In the genomic region with DNA sequence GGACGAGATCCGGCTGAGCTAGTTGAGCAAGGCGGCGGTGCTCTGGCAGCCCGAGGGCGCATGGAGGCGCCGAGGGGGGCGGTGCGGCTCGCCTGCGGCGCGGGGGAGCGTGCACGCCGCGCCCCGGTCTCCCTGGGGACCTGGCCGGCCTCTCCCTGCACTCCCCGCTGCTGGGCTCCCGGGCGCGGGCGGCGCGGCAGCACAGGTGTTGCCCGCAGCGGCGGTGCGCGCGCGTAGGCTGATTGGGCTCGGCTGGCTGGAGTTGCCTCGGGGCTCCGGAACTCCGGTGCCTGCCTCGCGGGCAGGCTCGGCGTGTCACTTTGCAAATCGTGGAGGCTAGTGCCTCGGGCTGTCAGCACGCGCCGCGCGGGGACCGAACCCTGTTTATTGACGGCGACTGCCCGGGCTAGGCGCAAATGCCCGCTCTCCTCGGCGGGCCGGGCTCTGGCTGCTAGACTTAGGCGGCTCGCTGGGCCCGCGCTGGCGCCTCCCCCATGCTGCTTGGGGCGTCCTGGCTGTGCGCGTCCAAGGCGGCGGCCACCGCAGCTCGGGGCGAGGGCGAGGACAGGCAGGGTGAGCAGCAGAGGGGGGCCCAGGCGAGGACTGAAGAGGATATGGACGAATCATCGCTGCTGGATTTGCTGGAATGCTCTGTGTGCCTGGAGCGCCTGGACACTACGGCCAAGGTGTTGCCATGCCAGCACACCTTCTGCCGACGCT, we compare ENCODE assay signal across 8 mouse cellular contexts. TPM values are rescaled to one million over a fixed set of nuclear protein-coding genes. Genes with fewer than 3 reads are reported as not detected.
A peak's percentile ranks its signal among the peaks of the same experiment; 100 is the strongest.
DNase-seq lines count a peak whose midpoint lies in the region; ATAC-seq lines count a peak whose summit lies in the region.

A gene (plus strand): TSS at position 279 of the 720 bp plus-strand sequence.

- peak; percentile 28; the same call in 1 of the 2 replicates for ATAC-seq in heart, embryonic 11.5 days (replicated peaks; ENCODE audit: insufficient number of reproducible peaks, low FRiP score, low TSS enrichment)
- ATAC-seq in liver, embryonic 15.5 days (ENCODE audit: insufficient read depth): no peak
- peak; percentile 49 for ATAC-seq in neural tube, embryonic 15.5 days (ENCODE audit: low FRiP score)

- under 1% methylated on average over 66 of the region's 79 CpGs for WGBS in heart, embryonic 11.5 days (ENCODE audit: insufficient replicate concordance)
- WGBS in liver, embryonic 15.5 days (ENCODE audit: insufficient replicate concordance): under 1% methylated on average over 79 of the region's 79 CpGs
- under 1% methylated on average over 78 of the region's 79 CpGs for WGBS in neural tube, embryonic 15.5 days

- H3K9ac ChIP-seq in heart, embryonic 11.5 days (ENCODE audit: low read depth, low read length): peak within 1 kb of the TSS; percentile 43; the same call in 1 of the 2 replicates
- H3K9ac ChIP-seq in liver, embryonic 15.5 days: no peak within 1 kb of the TSS
- peak within 1 kb of the TSS; percentile 59 for H3K9ac ChIP-seq in neural tube, embryonic 15.5 days (replicated peaks)

- peak within 1 kb of the TSS; percentile 60 for H3K4me3 ChIP-seq in heart, embryonic 11.5 days (ENCODE audit: low read depth, low read length)
- H3K4me3 ChIP-seq in liver, embryonic 15.5 days (replicated peaks): peak within 1 kb of the TSS; percentile 38
- H3K4me3 ChIP-seq in neural tube, embryonic 15.5 days (replicated peaks): peak within 1 kb of the TSS; percentile 54

- peaks cover 3% of the 10 kb centered on the region; the same call in 1 of the 2 replicates for H3K4me1 ChIP-seq in heart, embryonic 11.5 days (ENCODE audit: control insufficient read depth, insufficient read depth, low read length)
- peaks cover 12% of the 10 kb centered on the region; the same call in 1 of the 2 replicates for H3K4me1 ChIP-seq in liver, embryonic 15.5 days (replicated peaks)
- peaks cover 21% of the 10 kb centered on the region for H3K4me1 ChIP-seq in neural tube, embryonic 15.5 days

- no peaks in the 10 kb centered on the region for H3K9me3 ChIP-seq in heart, embryonic 11.5 days (replicated peaks; ENCODE audit: control insufficient read depth, low read length)
- H3K9me3 ChIP-seq in liver, embryonic 15.5 days (replicated peaks): no peaks in the 10 kb centered on the region
- no peaks in the 10 kb centered on the region for H3K9me3 ChIP-seq in neural tube, embryonic 15.5 days (replicated peaks)

- peak within 1 kb of the TSS; percentile 100 for H3K4me2 ChIP-seq in heart, embryonic 11.5 days
- H3K4me2 ChIP-seq in liver, embryonic 15.5 days: peak within 1 kb of the TSS; percentile 63
- peak within 1 kb of the TSS; percentile 92 for H3K4me2 ChIP-seq in neural tube, embryonic 15.5 days

- peaks cover 60% of the 10 kb centered on the region for H3K27me3 ChIP-seq in heart, embryonic 11.5 days (ENCODE audit: control insufficient read depth, insufficient read depth, low read length)
- peaks cover 49% of the 10 kb centered on the region for H3K27me3 ChIP-seq in liver, embryonic 15.5 days
- H3K27me3 ChIP-seq in neural tube, embryonic 15.5 days (replicated peaks): peaks cover 18% of the 10 kb centered on the region

- no peaks in the 10 kb centered on the region for H3K36me3 ChIP-seq in heart, embryonic 11.5 days (ENCODE audit: control insufficient read depth, insufficient read depth, low read length)
- no peaks in the 10 kb centered on the region for H3K36me3 ChIP-seq in liver, embryonic 15.5 days (replicated peaks)
- no peaks in the 10 kb centered on the region for H3K36me3 ChIP-seq in neural tube, embryonic 15.5 days

- no peak within 1 kb of the TSS for H3K27ac ChIP-seq in heart, embryonic 11.5 days (ENCODE audit: low read depth, low read length)
- no peak within 1 kb of the TSS for H3K27ac ChIP-seq in liver, embryonic 15.5 days (replicated peaks)
- H3K27ac ChIP-seq in neural tube, embryonic 15.5 days (replicated peaks): peak within 1 kb of the TSS; percentile 84

- DNase-seq in left cerebral cortex, adult 18-20 months (ENCODE audit: low spot score in 2 of 2): peak; percentile 35 to 50
- no peak for DNase-seq in left cerebral cortex, adult 11 months (ENCODE audit: low spot score)
- peak; percentile 57 for DNase-seq in embryo, embryonic 10 days (ENCODE audit: low spot score)
- DNase-seq in kidney, postnatal 4 days: peak; percentile 50 to 67
- DNase-seq in urinary bladder, postnatal 4 days (ENCODE audit: low spot score in 2 of 2): peak; percentile 21 to 61

RNA-seq across cellular contexts. Expression of the gene that starts here (rescaled TPM):
- total RNA-seq in left cerebral cortex, adult 18-20 months (2021): 10 to 100 TPM; 43.7 to 45.5 TPM
- 0.18 and 0.63 TPM in 2 replicates for polyA plus RNA-seq in heart, embryonic 11.5 days (2014; fragmentation: Nextera tagmentation; extraction: Ambion mirVana)
- polyA plus RNA-seq in liver, embryonic 15.5 days (2015; fragmentation: Nextera tagmentation; extraction: Ambion mirVana): 0.03 and 0.05 TPM in 2 replicates
- polyA plus RNA-seq in neural tube, embryonic 15.5 days (2015; fragmentation: Nextera tagmentation; extraction: Ambion mirVana): 3.3 and 3.6 TPM in 2 replicates

Comparison
In these comparisons a context has a peak if more than half of its experiments do, and no peak if none do; other contexts are left out.
1. Peak in ATAC-seq, H3K4me3 ChIP-seq, H3K9ac ChIP-seq and H3K4me2 ChIP-seq in heart, embryonic 11.5 days; RNA of the gene not detected or under 1 TPM.